Mouse (Mus musculus) small intestine, adult 2 months (tissue): ENCODE results near the gene Sox15. TPM values are rescaled to one million over a fixed set of nuclear protein-coding genes. Genes with fewer than 3 reads are reported as not detected.
"Not testable (repeated sequence)": the region's sequence is repeated elsewhere in the genome, so short reads cannot be mapped to it uniquely, and the experiment has no call there.

Experiments
- H3K27ac ChIP-seq: fragments of 200-500 bp; 2 replicates; pipeline ENCODE4 v1.5.1; 2012; ENCODE audit warnings: low read depth, low read length, control low read depth, inconsistent platforms; ENCODE audit not compliant: insufficient read depth
- H3K27me3 ChIP-seq: fragments of 200-500 bp; 2 replicates; pipeline ENCODE4 v1.6.1; 2012; ENCODE audit warnings: mild to moderate bottlenecking, moderate library complexity, low read length, inconsistent platforms; ENCODE audit not compliant: control insufficient read depth, insufficient read depth
- H3K36me3 ChIP-seq: fragments of 200-500 bp; 2 replicates; pipeline ENCODE4 v1.6.1; 2012; ENCODE audit warnings: mild to moderate bottlenecking, low read length, control low read depth, inconsistent platforms; ENCODE audit not compliant: control insufficient read depth, insufficient read depth
- H3K4me1 ChIP-seq: fragments of 200-500 bp; 2 replicates; pipeline ENCODE4 v1.6.1; 2012; ENCODE audit warnings: low read length, inconsistent platforms, mixed read lengths; ENCODE audit not compliant: control insufficient read depth, insufficient read depth, insufficient read length
- H3K4me3 ChIP-seq: fragments of 200-500 bp; 2 replicates; pipeline ENCODE4 v1.5.1; 2012; ENCODE audit warnings: low read depth, mild to moderate bottlenecking, control low read depth, inconsistent platforms, low read length, moderate library complexity
- CTCF ChIP-seq: fragments of 200-500 bp; IDR thresholded peaks from 2 replicates; pipeline ENCODE4 v1.5.1; 2012; ENCODE audit warnings: low read depth, mild to moderate bottlenecking, control low read depth, inconsistent platforms, low read length, moderate library complexity, mixed read lengths; ENCODE audit not compliant: insufficient replicate concordance, insufficient read length; ENCODE audit errors: extremely low read depth
- POLR2A ChIP-seq: fragments of 200-500 bp; IDR thresholded peaks from 2 replicates; pipeline ENCODE4 v1.6.1; 2012; ENCODE audit warnings: low read depth, mild to moderate bottlenecking, control low read depth, inconsistent platforms, low read length, moderate library complexity
- WGBS: fragments of 180-500 bp; shearing (Covaris S2); methylation state at CpG from one replicate; pipeline ENCODE4 v1.1.7; 2018; 5-methylcytosine and 5-hydroxymethylcytosine counted together
- polyA plus RNA-seq: library from polyadenylated mRNA; depleted of rRNA; stranded (reverse); fragments of >200 nt; gene quantifications from 2 replicates; pipeline ENCODE4 v1.2.3, GENCODE M21; 2012

The Sox15 gene
- polyA plus RNA-seq, 1 experiment, result not detected

DNA sequence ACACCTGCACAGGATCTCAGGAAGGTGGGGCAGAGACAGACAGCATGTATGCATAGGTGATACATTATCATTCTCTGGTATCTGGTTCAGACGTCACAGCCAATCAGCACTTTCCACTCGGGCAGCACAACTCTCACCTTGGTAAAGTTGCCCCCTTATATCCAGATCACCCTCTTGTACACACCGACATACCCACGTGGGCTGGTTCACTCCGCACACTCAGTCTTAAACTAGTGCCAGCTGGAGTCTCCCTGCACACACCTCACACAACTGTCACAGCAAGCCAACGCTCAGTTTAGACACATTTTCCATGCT, 39.9 kb downstream of the Sox15 start:
- Histone ChIP-seq H3K36me3 (peaks cover 9% of the 10 kb centered on the region; the same call in 1 of the 2 replicates), H3K4me3 (peak overlapping the region; percentile 57), H3K4me1 (peaks cover 20% of the 10 kb centered on the region), H3K27ac (peak overlapping the region; percentile 45; the same call in 1 of the 2 replicates), H3K27me3 (no peaks in the 10 kb centered on the region)
- 60% methylated on average over 6 of the region's 6 CpGs for WGBS
- TF ChIP-seq CTCF (no peak), POLR2A (no peak)

DNA sequence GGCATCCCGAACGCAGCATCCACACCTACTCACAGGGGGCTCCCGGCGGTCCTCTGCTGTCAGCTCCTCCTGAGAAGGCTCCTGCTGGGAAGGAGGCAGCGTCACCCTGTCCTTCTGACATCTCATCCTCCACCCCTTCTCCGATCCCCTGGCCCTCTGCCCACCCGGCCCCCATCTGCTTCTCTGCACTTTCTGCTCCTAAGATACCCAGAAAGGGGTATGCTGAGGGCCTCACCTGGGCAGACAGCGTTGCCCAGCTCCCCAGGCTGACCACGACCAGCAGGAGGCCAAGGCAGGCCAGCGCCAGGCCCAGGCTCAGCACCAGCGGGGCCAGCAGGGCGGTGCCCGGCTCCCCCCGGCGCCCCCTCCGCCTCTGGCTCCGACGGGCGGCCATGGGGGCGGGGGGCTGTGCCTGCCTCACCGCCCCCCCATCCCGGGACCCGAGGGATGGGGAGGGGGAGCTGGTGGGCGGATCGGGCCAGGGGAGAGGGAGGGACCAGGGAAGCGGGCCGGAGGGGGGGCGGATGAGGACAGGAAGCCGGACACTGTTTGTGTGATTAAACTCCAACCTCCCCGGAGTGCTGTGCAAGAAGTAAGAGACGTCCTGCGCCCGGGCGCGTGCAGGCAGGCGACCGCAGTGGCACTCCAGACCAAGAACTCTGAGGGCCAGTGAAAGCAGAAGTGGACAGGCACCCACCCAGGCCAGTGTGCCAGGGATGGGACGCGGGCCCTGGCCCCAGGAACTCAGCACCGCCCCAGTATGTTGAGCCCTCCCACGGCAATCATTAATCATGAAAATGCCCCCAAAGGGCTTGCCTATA, 40.5 kb downstream of the Sox15 start, which contains the start of the genes Tnfsf12 and Tnfsfm13:
Gene Tnfsf12 (minus strand): TSS at position 489 of the 821 bp plus-strand sequence.
Gene Tnfsfm13 (minus strand): TSS at position 738 of the 821 bp plus-strand sequence.
- whole genome bisulfite sequencing, result 23% methylated on average over 41 of the region's 41 CpGs

DNA sequence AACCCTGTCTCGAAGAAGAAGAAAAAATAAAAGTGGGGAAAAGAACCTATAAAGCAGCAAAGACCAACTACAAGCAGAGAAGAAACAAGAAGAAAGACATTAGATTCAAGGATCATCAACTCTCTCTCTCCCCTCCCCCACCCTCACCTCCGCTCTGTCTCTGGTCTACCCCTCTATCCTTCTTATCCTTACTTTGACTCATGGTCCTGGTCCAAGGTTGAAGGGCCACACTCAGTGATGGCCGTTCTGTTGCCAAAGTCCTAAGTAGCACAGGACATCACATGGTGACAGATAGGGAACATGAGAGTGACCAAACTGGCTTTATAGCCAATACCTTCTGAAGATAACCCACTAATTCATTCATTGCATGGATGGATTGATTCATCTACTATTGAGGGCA, 42.3 kb downstream of the Sox15 start:
- TF ChIP-seq CTCF (no peak), POLR2A (no peak)
- no peaks in the 10 kb centered on the region for H3K27me3 ChIP-seq
- WGBS, result 73% methylated on average over 3 of the region's 3 CpGs

More for the DNA sequence above, 40.5 kb downstream of the Sox15 start, which contains the start of the genes Tnfsf12 and Tnfsfm13:
- Histone ChIP-seq H3K27ac (peak within 1 kb of the TSS; percentile 82), H3K36me3 (peaks cover 7% of the 10 kb centered on the region; the same call in 1 of the 2 replicates), H3K4me3 (peak within 1 kb of the TSS; percentile 57), H3K4me1 (peaks cover 20% of the 10 kb centered on the region), H3K27me3 (no peaks in the 10 kb centered on the region)
- TF ChIP-seq POLR2A, result peak; percentile 35; the same call in 1 of the 2 replicates
- TF ChIP-seq CTCF, result no peak

DNA sequence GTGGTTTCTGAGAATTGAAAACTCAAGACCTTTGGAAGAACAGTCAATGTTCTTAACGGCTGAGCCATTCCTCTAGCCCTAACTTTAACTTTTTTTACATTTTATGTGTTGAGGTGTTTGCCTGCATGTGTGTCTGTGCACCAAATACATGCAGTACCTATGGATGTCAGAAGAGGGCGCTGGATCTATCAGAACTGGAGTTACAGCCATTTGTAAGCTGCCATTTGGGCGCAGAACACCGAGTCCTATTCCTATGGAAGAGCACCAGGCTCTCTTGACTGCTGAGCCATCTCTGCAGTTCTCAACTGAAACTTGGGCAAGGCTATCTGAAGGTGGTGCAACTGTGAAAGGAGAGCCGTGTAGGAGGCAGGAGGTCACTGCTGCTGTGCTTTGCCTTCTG, 43.5 kb downstream of the Sox15 start:
- Histone ChIP-seq H3K4me1 (peaks cover 9% of the 10 kb centered on the region), H3K4me3 (no peak overlapping the region), H3K27me3 (no peaks in the 10 kb centered on the region), H3K36me3 (no peaks in the 10 kb centered on the region), H3K27ac (peak overlapping the region; percentile 47; the same call in 1 of the 2 replicates)
- TF ChIP-seq CTCF (peak; percentile 35; the same call in 1 of the 2 replicates), POLR2A (no peak)
- WGBS, result 73% methylated on average over 5 of the region's 5 CpGs

More for the DNA sequence above, 42.3 kb downstream of the Sox15 start:
- Histone ChIP-seq H3K4me3 (no peak overlapping the region), H3K36me3 (no peaks in the 10 kb centered on the region), H3K4me1 (peaks cover 13% of the 10 kb centered on the region), H3K27ac (peak overlapping the region; percentile 66; the same call in 1 of the 2 replicates)

DNA sequence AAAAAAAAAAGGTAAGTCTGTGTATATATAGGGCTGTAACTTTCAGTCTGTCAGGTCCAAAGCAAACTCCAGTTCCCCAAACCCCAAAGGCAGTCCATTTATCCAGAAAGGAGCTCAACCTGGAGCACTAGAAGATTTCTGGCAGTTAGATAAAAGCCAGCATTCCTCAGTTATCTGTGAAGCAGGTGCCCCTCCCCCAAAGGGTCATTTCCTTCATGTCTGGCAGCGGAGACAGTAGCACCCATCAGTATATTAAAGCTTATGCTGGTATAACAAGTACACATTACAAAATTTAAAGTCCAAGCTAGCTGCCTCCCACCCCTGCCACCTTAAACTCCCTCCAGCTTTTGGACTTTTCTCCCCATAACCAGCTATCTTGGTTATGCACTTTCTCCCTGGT, 44.5 kb downstream of the Sox15 start:
- H3K27ac ChIP-seq, result no peak overlapping the region
- no peaks in the 10 kb centered on the region for H3K36me3 ChIP-seq
- H3K4me3 ChIP-seq, result no peak overlapping the region
- no peak for TF ChIP-seq POLR2A
- TF ChIP-seq CTCF, result no peak
- 19% methylated on average over 1 of the region's 1 CpGs for WGBS
- peaks cover 13% of the 10 kb centered on the region for H3K4me1 ChIP-seq
- H3K27me3 ChIP-seq, result no peaks in the 10 kb centered on the region

DNA sequence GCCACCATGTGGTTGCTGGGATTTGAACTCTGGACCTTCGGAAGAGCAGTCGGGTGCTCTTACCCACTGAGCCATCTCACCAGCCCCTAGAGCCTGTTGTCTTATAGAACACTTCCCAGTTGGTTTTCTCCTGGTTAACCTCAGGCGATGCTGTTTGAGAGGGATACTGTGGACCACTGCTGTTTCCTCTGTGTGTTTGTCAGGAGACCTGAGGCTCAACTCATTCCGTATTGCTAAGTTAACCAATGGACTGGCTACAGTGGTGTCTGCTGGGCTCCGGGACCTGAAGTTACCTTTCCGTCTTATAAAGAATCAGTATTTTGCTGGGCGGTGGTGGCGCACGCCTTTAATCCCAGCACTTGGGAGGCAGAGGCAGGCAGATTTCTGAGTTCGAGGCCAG, 47.8 kb downstream of the Sox15 start:
- not testable (repeated sequence) for H3K36me3 ChIP-seq, H3K27me3 ChIP-seq, H3K27ac ChIP-seq, H3K4me3 ChIP-seq
- H3K4me1 ChIP-seq, result peaks cover 13% of the 10 kb centered on the region
- WGBS, result 96% methylated on average over 10 of the region's 10 CpGs

DNA sequence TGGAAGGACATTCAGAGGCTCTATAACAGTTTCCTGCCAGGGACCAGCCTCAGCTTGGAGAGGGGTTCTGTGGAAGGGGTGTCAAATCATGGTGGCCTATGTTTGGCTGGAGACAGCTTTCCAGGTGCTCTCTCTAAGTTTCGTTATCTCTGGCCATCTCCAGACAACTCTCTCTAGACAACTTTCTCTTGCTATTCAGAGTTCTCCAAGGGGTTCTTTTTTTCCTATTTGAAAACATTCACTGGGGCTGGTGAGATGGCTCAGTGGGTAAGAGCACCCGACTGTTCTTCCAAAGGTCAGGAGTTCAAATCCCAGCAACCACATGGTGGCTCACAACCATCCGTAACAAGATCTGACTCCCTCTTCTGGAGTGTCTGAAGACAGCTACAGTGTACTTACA, 48.3 kb downstream of the Sox15 start:
- H3K27me3 ChIP-seq, H3K36me3 ChIP-seq, H3K27ac ChIP-seq, H3K4me3 ChIP-seq: not testable (repeated sequence)
- 80% methylated on average over 3 of the region's 3 CpGs for WGBS
- peaks cover 13% of the 10 kb centered on the region for H3K4me1 ChIP-seq
